ENCODE assay signal across 30 mouse cellular contexts in genomic region chr10:10429635-10430034, GRCm38 (mm10). TPM values are rescaled to one million over a fixed set of nuclear protein-coding genes. Genes with fewer than 3 reads are reported as not detected.
DNase-seq lines count a peak whose midpoint lies in the region; ATAC-seq and TF ChIP-seq lines count a peak whose summit lies in the region.
"Had no signal": no experiment of that assay in that cellular context is flagged by ENCODE, and none has a peak within 500 bp of the region (broad histone marks: within the 10 kb centered on the region; RNA-seq: fewer than 3 reads in every experiment).

No protein-coding gene starts in this region.

- no peaks in the 10 kb centered on the region for H3K79me2 ChIP-seq in liver, adult 2 months (ENCODE audit: control insufficient read depth, insufficient read depth, low read length)

- TF ChIP-seq POLR2A in liver, adult 2 months (IDR thresholded peaks at IDR 0.05; ENCODE audit: extremely low read depth, insufficient read depth, low read length) = no peak

- H3K4me2 ChIP-seq in liver, embryonic 11.5 days = no peak overlapping the region
- no peak overlapping the region for H3K4me2 ChIP-seq in hindbrain, embryonic 11.5 days (replicated peaks; ENCODE audit: low read depth, low read length)
- H3K4me2 ChIP-seq: embryonic facial prominence, embryonic 15.5 days; forebrain, embryonic 12.5 days; hindbrain, embryonic 12.5 days; limb, embryonic 12.5 days; midbrain, embryonic 15.5 days had no signal

- no peak for ATAC-seq in liver, embryonic 11.5 days (replicated peaks; ENCODE audit: low FRiP score)
- peak; percentile 74 for ATAC-seq in common myeloid progenitor, adult 5-6 weeks (replicated peaks; ENCODE audit: low read depth, poor library complexity, severe bottlenecking)
- ATAC-seq in megakaryocyte, adult 5-6 weeks (ENCODE audit: poor library complexity, severe bottlenecking) = peak; percentile 89
- no peak for ATAC-seq in hindbrain, embryonic 11.5 days (ENCODE audit: low FRiP score)
- ATAC-seq: forebrain, postnatal 0 days; intestine, embryonic 16.5 days; midbrain, embryonic 15.5 days had no signal

- H3K27ac ChIP-seq in liver, adult 2 months (replicated peaks; ENCODE audit: insufficient read depth, low read depth, low read length) = peak overlapping the region; percentile 63
- H3K27ac ChIP-seq in liver, embryonic 11.5 days (ENCODE audit: low read depth, low read length) = no peak overlapping the region
- H3K27ac ChIP-seq in hindbrain, embryonic 11.5 days (ENCODE audit: low read depth, low read length) = no peak overlapping the region
- H3K27ac ChIP-seq: embryonic facial prominence, embryonic 10.5 days; embryonic facial prominence, embryonic 15.5 days; forebrain, embryonic 12.5 days; hindbrain, embryonic 12.5 days; limb, embryonic 12.5 days; liver, embryonic 14.5 days; midbrain, embryonic 10.5 days; midbrain, embryonic 15.5 days; stomach, postnatal 0 days had no signal

- H3K4me1 ChIP-seq in liver, adult 2 months (ENCODE audit: control insufficient read depth, insufficient read depth, low read length) = peaks cover 9% of the 10 kb centered on the region; the same call in 1 of the 2 replicates
- no peaks in the 10 kb centered on the region for H3K4me1 ChIP-seq in liver, embryonic 11.5 days (replicated peaks; ENCODE audit: control insufficient read depth, insufficient read depth, low read length)
- H3K4me1 ChIP-seq in hindbrain, embryonic 11.5 days (replicated peaks; ENCODE audit: control insufficient read depth, insufficient read depth, low read length) = no peaks in the 10 kb centered on the region
- H3K4me1 ChIP-seq: embryonic facial prominence, embryonic 10.5 days; embryonic facial prominence, embryonic 15.5 days; forebrain, embryonic 12.5 days; hindbrain, embryonic 12.5 days; limb, embryonic 12.5 days; midbrain, embryonic 10.5 days; midbrain, embryonic 15.5 days had no signal

- peak; percentile 18 for DNase-seq in liver, adult 2 months (ENCODE audit: extremely low read depth, low read depth, low spot score)
- no peak for DNase-seq in liver, embryonic 11.5 days (ENCODE audit: low spot score)
- DNase-seq in spleen, postnatal 4 days (ENCODE audit: low spot score in 2 of 2) = no peak
- DNase-seq in thymus, postnatal 4 days = no peak
- DNase-seq in hindbrain, embryonic 11.5 days (ENCODE audit: low spot score) = no peak
- DNase-seq: adrenal gland, adult 8-10 months; cerebellum, adult 2 months; cerebellum, postnatal 14 days; forebrain, postnatal 0 days; heart, postnatal 14 days; kidney, adult 8-10 months; kidney, postnatal 10 days; lung, postnatal 36 days; right cerebral cortex, postnatal 25 days; spleen, adult 18-20 months; thymus, adult 18-20 months had no signal

- H3K9me3 ChIP-seq in liver, embryonic 11.5 days (ENCODE audit: control insufficient read depth, low read length) = no peaks in the 10 kb centered on the region
- H3K9me3 ChIP-seq in hindbrain, embryonic 11.5 days (ENCODE audit: control insufficient read depth, low read length) = no peaks in the 10 kb centered on the region
- H3K9me3 ChIP-seq: embryonic facial prominence, embryonic 10.5 days; embryonic facial prominence, embryonic 15.5 days; forebrain, embryonic 12.5 days; G1E; hindbrain, embryonic 12.5 days; limb, embryonic 12.5 days; midbrain, embryonic 10.5 days; midbrain, embryonic 15.5 days had no signal

- no peaks in the 10 kb centered on the region for H3K36me3 ChIP-seq in liver, adult 2 months (ENCODE audit: control insufficient read depth, insufficient read depth, low read length)
- no peaks in the 10 kb centered on the region for H3K36me3 ChIP-seq in liver, embryonic 11.5 days (ENCODE audit: control insufficient read depth, insufficient read depth, low read length)
- H3K36me3 ChIP-seq in hindbrain, embryonic 11.5 days (ENCODE audit: control insufficient read depth, insufficient read depth, low read length) = no peaks in the 10 kb centered on the region
- H3K36me3 ChIP-seq: embryonic facial prominence, embryonic 10.5 days; embryonic facial prominence, embryonic 15.5 days; forebrain, embryonic 12.5 days; G1E; hindbrain, embryonic 12.5 days; limb, embryonic 12.5 days; midbrain, embryonic 10.5 days; midbrain, embryonic 15.5 days had no signal

- H3K4me3 ChIP-seq in liver, adult 2 months (ENCODE audit: insufficient read depth, low read depth, low read length) = no peak overlapping the region
- no peak overlapping the region for H3K4me3 ChIP-seq in liver, embryonic 11.5 days (ENCODE audit: low read depth, low read length)
- no peak overlapping the region for H3K4me3 ChIP-seq in hindbrain, embryonic 11.5 days (ENCODE audit: low read depth, low read length)
- H3K4me3 ChIP-seq: embryonic facial prominence, embryonic 10.5 days; embryonic facial prominence, embryonic 15.5 days; forebrain, embryonic 12.5 days; hindbrain, embryonic 12.5 days; limb, embryonic 12.5 days; midbrain, embryonic 10.5 days; midbrain, embryonic 15.5 days had no signal

- H3K27me3 ChIP-seq in liver, adult 2 months (ENCODE audit: control insufficient read depth, insufficient read depth, low read length) = no peaks in the 10 kb centered on the region
- no peaks in the 10 kb centered on the region for H3K27me3 ChIP-seq in liver, embryonic 11.5 days (replicated peaks; ENCODE audit: control insufficient read depth, insufficient read depth, low read length)
- H3K27me3 ChIP-seq in hindbrain, embryonic 11.5 days (ENCODE audit: control insufficient read depth, insufficient read depth, low read length) = no peaks in the 10 kb centered on the region
- H3K27me3 ChIP-seq: embryonic facial prominence, embryonic 15.5 days; forebrain, embryonic 12.5 days; hindbrain, embryonic 12.5 days; limb, embryonic 12.5 days; midbrain, embryonic 15.5 days had no signal

- no peak for TF ChIP-seq CTCF in liver, adult 2 months (IDR thresholded peaks at IDR 0.05; ENCODE audit: low read depth, low read length)

- WGBS in liver, adult 2 months = 64% methylated on average over 5 of the region's 5 CpGs
- 58% methylated on average over 5 of the region's 5 CpGs for WGBS in liver, embryonic 11.5 days
- WGBS in hindbrain, embryonic 11.5 days = 77% methylated on average over 5 of the region's 5 CpGs

- peak overlapping the region; percentile 43; the same call in 1 of the 2 replicates for H3K9ac ChIP-seq in liver, adult 2 months (ENCODE audit: low read depth, low read length)
- no peak overlapping the region for H3K9ac ChIP-seq in liver, embryonic 11.5 days (ENCODE audit: low read depth, low read length)
- H3K9ac ChIP-seq in hindbrain, embryonic 11.5 days (ENCODE audit: low read depth, low read length) = no peak overlapping the region
- H3K9ac ChIP-seq: embryonic facial prominence, embryonic 15.5 days; forebrain, embryonic 12.5 days; forebrain, postnatal 0 days; hindbrain, embryonic 12.5 days; limb, embryonic 12.5 days; liver, embryonic 14.5 days; midbrain, embryonic 15.5 days had no signal

RNA-seq across cellular contexts. Expression of gene Adgb, which starts 42.5 kb away (rescaled TPM):
- total RNA-seq in liver, adult 2 months (2014; rRNA removed) = 0.83 and 0.94 TPM in 2 replicates
- 0.12 and 0.33 TPM in 2 replicates for polyA plus RNA-seq in liver, adult 2 months (2012; rRNA removed)
- polyA plus RNA-seq in liver, embryonic 11.5 days (2014; fragmentation: Nextera tagmentation; extraction: Ambion mirVana) = 0.32 and 0.67 TPM in 2 replicates
- 0.18 TPM in 1 of 2 replicates, not detected in the other for total RNA-seq in common myeloid progenitor, adult 5-6 weeks (2017)
- total RNA-seq in megakaryocyte, adult 5-6 weeks (2015) = 0.27 and 1.4 TPM in 2 replicates
- total RNA-seq in megakaryocyte, adult 5-6 weeks (2017) = 0.40 and 0.53 TPM in 2 replicates
- 0.05 and 0.20 TPM in 2 replicates for polyA plus RNA-seq in hindbrain, embryonic 11.5 days (2014; fragmentation: Nextera tagmentation; extraction: Ambion mirVana)
- total RNA-seq: gastrocnemius, adult 8-10 months had no signal
- polyA plus RNA-seq: G1E had no signal

Comparison
In these comparisons a context has a peak if more than half of its experiments do, and no peak if none do; other contexts are left out.
1. ATAC-seq: peak in common myeloid progenitor, adult 5-6 weeks (single experiment) and megakaryocyte, adult 5-6 weeks (single experiment); none in liver, embryonic 11.5 days (single experiment) and hindbrain, embryonic 11.5 days (single experiment).